Mouse (Mus musculus) heart, adult 11 months (tissue): ENCODE measurements around the gene Upp2.

Source experiments
- DNase-seq: peaks from one replicate; pipeline ENCODE4 v3.0.0; 2022

Upp2 gene

GRCm38 (mm10) chr2:58567066-58567810 is at the start of gene Upp2, which contains the start of gene Acvr1:
Gene Upp2 (plus strand): TSS chr2:58567298.
Gene Acvr1 (minus strand): TSS chr2:58567157.
- DNase-seq: peak; percentile 100

DNA sequence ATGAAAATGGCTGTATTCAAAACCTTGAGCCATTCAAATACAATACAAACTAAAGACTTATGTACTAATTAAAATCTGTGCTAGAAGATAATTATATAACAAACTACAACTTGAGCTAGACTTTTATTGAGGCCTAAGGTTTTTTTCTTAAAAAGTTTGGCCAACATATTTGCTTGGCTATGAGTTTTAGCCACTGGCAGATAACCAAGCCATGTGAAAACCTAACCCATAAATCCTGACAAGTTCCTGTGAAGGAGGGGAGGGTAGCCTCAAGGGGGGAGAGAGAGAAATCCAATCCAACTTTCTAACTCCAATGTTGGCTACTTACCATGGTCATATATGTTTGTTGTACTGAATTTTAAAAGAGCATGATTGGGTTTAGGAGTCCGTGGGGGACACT is 48.6 kb upstream of the Upp2 start:
- peak; percentile 42 for DNase-seq

- DNase-seq: peak; percentile 48
Measured at GRCm38 (mm10) chr2:58520727-58521126, 46.4 kb upstream of the Upp2 start.

- peak; percentile 95 for DNase-seq
Measured at GRCm38 (mm10) chr2:58521621-58522020, 45.5 kb upstream of the Upp2 start.

DNA sequence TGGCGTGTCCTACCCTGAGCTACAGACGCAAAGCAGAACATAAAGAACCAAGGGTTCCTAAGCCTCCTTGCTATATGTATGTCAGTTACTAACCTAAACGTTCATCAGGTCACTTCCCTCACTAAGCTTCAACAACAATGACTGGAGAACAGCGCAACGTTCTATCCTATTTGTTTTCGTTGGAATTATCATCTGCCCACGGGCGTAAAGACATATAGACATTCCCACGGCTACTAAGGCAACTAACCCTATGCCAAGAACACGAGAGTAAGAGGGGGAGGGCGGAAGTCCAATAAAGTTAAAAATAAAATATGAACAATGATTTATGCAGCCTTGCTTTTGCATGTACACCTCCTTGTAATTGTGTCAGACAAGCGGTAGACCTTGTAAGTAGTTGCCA is 44.0 kb upstream of the Upp2 start:
- DNase-seq: peak; percentile 60

GRCm38 (mm10) chr2:58523894-58524293 is 43.2 kb upstream of the Upp2 start:
- no peak for DNase-seq

DNA sequence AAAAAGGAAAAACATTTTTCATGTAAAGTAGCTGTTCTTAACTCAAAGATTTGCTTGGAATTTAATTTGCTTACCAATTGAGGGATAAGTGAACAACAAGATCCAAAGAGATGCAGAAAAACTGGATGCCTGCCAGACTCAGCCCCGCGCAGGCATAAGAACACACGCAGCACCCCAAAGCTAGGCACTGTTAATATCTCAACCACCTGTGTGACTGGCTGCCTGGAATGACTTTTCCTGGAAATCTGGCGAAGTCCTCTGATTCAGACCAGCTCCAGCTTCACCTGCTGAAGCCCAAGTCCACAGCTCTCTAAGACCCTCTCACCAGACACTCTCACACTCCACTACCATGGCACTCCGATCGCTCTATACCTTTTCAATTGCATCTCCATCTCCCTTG is 42.7 kb upstream of the Upp2 start:
- peak; percentile 66 for DNase-seq

- DNase-seq: peak; percentile 73
Measured at GRCm38 (mm10) chr2:58527786-58528185, 39.3 kb upstream of the Upp2 start.

DNA sequence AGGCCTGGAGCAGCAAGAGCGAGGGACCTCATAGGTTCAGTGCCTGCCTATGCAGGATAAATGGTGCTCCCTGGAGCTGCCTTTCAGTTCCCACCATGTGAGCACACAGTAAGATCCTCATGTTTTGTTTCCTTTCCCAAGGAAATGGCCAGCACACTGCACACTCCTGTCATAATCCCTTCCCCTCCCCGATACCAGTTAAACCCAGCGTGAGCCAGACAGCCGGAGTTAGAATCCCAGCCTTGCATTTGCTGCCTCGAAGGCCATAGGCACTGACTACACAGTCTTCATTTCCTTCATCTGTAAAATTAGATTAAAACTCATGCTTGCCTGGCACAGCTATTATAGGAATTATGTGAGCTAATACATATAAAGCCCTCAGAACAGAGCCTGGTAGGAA is 37.7 kb upstream of the Upp2 start:
- DNase-seq: peak; percentile 70

DNA sequence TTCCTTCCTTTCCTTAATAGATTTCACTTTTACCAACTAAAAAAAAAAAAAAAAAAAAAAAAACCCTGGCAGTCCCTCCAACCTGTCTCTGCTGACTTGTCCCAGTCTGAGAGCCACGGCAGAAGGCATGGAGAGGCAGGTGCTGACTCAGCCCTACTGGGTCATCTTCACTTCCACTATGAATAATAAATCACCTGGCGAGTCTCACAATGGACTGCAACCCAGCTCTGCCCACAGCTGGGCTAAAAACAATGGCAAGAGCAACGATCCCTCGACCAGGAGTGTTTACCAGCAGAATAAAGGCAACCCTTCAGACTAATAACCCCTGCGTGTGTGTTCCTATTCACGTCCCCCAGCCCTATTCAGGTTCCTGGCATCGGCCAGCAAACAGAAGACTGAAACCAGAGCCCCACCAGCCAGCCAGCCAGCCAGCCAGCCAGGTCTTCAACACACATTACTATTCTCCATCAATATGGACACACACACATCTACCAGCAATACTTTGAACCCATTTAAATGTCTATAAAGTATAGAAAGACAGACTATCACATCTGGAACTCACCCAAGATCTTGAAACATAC is 37.1 kb upstream of the Upp2 start:
- peak; percentile 86 for DNase-seq

DNA sequence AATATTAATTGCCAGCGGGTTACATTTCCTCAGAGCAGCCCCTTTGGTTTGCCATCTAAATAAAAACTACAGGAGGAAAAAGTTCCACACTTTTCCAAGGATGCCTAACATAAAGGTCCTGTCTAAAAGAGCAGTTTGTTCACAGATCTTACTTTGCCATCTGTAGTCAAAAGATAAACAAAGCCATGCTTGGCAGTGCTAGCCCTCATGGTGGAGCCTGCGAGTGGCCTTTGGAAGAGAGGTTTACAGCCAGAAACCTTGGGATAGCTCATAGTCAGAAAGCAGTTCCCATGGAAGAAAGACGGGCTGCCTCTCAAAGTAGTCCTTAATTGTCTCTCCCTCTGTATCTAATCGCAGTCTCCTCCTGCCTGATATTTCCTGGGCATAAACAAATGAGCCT is 36.6 kb upstream of the Upp2 start:
- DNase-seq: peak; percentile 60

GRCm38 (mm10) chr2:58532260-58532850 is 34.7 kb upstream of the Upp2 start:
- DNase-seq: peak; percentile 99

GRCm38 (mm10) chr2:58533521-58534001 is 33.5 kb upstream of the Upp2 start:
- DNase-seq: peak; percentile 94

DNA sequence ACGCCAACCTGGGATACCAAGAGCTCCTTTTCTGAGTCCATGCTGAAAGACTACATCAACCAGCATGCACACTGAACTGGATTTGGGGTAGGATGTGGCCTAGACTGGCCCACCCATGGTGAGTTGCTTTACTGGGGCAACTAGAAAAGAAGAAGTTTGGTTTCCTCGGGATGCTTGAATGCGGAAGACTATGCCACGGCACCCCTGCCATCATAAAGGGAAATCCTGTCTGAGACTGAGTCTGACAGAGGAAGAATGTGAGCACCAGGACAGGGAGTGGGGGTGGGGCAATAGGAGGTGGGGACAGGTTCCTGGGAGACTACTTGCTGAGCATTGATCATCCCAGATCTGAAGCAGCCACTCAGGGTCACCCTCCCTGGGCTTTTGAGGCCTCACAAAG is 32.7 kb upstream of the Upp2 start:
- DNase-seq: peak; percentile 93

DNA sequence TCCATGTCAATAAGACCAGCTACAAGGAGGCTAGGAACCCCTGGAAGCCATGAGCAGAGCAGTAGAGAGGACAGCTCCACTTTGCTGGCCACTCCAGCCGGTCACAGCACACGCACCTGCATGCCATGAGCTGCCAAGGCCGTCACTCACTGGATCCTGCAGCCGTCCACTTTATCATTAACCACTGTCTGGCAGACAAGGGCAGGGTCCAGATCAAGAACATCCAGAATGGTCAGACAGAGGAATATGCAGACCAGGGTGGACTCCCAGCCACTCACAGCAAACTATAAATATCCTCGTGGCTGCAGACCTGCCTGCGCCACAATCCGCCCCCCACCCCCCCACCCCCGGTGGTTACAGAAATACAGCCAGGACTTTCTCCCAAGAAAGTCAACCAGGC is 31.9 kb upstream of the Upp2 start:
- peak; percentile 93 for DNase-seq

DNA sequence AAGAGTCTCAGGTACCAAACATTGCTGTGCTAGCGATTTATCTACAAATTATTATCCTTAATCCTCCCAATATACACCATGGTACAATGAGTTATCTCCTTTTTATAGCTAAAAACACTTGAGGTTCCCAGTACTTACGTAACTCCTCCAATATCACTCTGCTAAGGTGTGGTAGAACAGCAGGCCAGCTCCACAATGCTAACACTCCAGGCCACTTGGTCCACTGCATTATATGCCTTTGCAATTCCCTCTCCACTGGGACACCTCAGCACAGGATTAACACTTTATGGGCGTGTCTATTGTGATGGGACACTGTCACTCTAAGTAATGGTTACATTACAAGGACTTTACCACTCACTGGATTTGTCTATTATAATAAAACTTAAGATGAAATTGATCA is 30.3 kb upstream of the Upp2 start:
- no peak for DNase-seq

DNA sequence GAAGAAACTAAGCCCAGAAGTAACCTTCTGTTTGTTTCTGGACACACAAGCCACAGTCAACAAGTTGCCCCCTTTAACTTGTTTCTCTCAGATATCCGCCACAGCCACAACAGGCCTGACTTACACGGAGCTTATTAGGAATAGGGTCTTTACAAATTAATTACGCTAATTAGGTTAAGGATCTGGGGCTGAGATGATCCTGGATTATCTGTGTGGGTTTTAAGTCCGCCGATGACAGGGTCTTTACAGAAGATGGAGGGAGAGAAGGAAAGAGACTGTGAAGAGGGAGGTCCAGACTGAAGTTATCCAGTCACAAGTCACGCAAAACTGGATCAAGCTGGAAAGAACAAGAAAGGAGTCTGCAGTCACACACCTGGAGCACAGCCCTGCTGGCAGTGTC is 28.9 kb upstream of the Upp2 start:
- DNase-seq: no peak

GRCm38 (mm10) chr2:58543252-58543651 is 23.8 kb upstream of the Upp2 start:
- DNase-seq: no peak

GRCm38 (mm10) chr2:58544368-58544767 is 22.7 kb upstream of the Upp2 start:
- DNase-seq: no peak

- DNase-seq: no peak
Measured at GRCm38 (mm10) chr2:58546264-58546663, 20.8 kb upstream of the Upp2 start.

- DNase-seq: no peak
Measured at GRCm38 (mm10) chr2:58548943-58549342, 18.2 kb upstream of the Upp2 start.

- no peak for DNase-seq
Measured at GRCm38 (mm10) chr2:58549960-58550359, 17.1 kb upstream of the Upp2 start.

DNA sequence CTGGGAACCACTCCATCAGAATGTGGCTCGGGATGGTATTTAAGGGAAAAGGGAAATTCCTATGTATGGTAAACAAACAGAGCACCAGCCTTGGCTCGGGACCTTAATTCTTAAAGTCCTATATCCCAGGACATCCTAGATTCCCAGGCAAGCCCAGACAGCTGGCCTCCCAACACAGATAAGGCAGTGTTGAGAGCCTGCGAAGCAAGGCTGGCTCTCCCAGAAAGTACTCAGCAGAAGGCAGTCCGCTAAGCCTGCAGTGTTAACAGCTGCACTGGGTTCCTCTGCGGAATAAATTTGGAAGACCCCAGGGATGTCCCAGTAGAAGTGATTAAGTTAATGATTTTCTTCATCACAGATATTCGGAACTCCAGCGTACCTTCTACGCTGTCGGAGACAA is 16.6 kb upstream of the Upp2 start:
- peak; percentile 90 for DNase-seq

DNA sequence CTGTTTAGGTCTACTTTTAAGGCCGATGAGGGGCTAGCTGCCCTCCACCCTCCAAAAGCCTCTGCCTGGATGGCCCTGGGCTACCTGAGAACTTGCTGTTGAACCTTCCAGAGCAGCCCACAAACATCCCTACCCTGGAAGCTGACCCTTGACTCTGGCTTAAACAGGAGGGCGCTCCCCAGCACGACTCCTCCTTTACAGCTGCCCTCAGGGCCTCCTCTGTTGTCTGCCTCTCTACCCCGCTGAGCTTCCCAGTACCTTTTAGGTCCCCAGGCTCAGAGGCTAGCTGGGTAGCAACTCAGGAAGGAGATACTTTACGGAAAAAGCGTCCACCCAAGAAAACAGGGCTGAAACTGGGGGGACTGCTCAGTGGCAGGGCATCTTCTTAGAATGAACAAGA is 15.2 kb upstream of the Upp2 start:
- DNase-seq: no peak
